Mouse (Mus musculus): Measurements from ENCODE around the gene Gm20388. TPM values are rescaled to one million over a fixed set of nuclear protein-coding genes. Genes with fewer than 3 reads are reported as not detected.
"Not testable (repeated sequence)": the region's sequence is repeated elsewhere in the genome, so short reads cannot be mapped to it uniquely, and the experiment has no call there.

Gene Gm20388
- total RNA-seq, 2 experiments from 2014 or later: 2.2 to 7.6 TPM

- peak within 1 kb of the TSS; percentile 96 for H3K27ac ChIP-seq
- DNase-seq (ENCODE audit: low spot score in 2 of 2): peak; percentile 97 to 99
Observed at GRCm38 (mm10) chr8:123101735-123102685, 3191.4 kb downstream of the Gm20388 start, which contains the start of gene Rpl13. Gene Rpl13 (plus strand): TSS chr8:123102350.

GRCm38 (mm10) chr8:123102855-123103254 lies 3192.2 kb downstream of the Gm20388 start:
- DNase-seq (ENCODE audit: low spot score in 2 of 2): not testable (repeated sequence)
- Histone ChIP-seq H3K27ac (peak overlapping the region; percentile 96), H3K4me3 (peak overlapping the region; percentile 98)

More at GRCm38 (mm10) chr8:123101735-123102685, 3191.4 kb downstream of the Gm20388 start, which contains the start of gene Rpl13:
- H3K4me3 ChIP-seq: peak within 1 kb of the TSS; percentile 98
- TF ChIP-seq CTCF (conservative IDR thresholded peaks at IDR 0.05): no peak; the same call in 1 of the 2 replicates

- peak overlapping the region; percentile 98 for H3K4me3 ChIP-seq
- no peak for DNase-seq (ENCODE audit: low spot score in 2 of 2)
- H3K27ac ChIP-seq: peak overlapping the region; percentile 96; the same call in 1 of the 2 replicates
- TF ChIP-seq CTCF (conservative IDR thresholded peaks at IDR 0.05): no peak
Observed at GRCm38 (mm10) chr8:123103285-123103684, 3192.6 kb downstream of the Gm20388 start.

- TF ChIP-seq CTCF (conservative IDR thresholded peaks at IDR 0.05): no peak
- Histone ChIP-seq H3K4me3 (peak overlapping the region; percentile 98), H3K27ac (peak overlapping the region; percentile 96; the same call in 1 of the 2 replicates)
- no peak for DNase-seq (ENCODE audit: low spot score in 2 of 2)
Observed at GRCm38 (mm10) chr8:123104046-123104767, 3193.6 kb downstream of the Gm20388 start.

- Histone ChIP-seq H3K4me3 (no peak overlapping the region), H3K27ac (no peak overlapping the region)
- peak; percentile 77 for TF ChIP-seq CTCF (conservative IDR thresholded peaks at IDR 0.05)
- no peak for DNase-seq (ENCODE audit: low spot score in 2 of 2)
Observed at GRCm38 (mm10) chr8:123105553-123106326, 3195.1 kb downstream of the Gm20388 start.

GRCm38 (mm10) chr8:123106531-123106930 lies 3195.9 kb downstream of the Gm20388 start:
- Histone ChIP-seq H3K4me3 (no peak overlapping the region), H3K27ac (no peak overlapping the region)
- no peak for DNase-seq (ENCODE audit: low spot score in 2 of 2)
- peak; percentile 70 for TF ChIP-seq CTCF (conservative IDR thresholded peaks at IDR 0.05)

GRCm38 (mm10) chr8:123108010-123108409 lies 3197.4 kb downstream of the Gm20388 start:
- peak; percentile 71 for TF ChIP-seq CTCF (conservative IDR thresholded peaks at IDR 0.05)
- no peak overlapping the region for H3K4me3 ChIP-seq
- no peak for DNase-seq (ENCODE audit: low spot score in 2 of 2)
- H3K27ac ChIP-seq: no peak overlapping the region

GRCm38 (mm10) chr8:123108953-123109352 lies 3198.3 kb downstream of the Gm20388 start:
- DNase-seq (ENCODE audit: low spot score in 2 of 2): no peak
- no peak overlapping the region for H3K27ac ChIP-seq
- no peak for TF ChIP-seq CTCF (conservative IDR thresholded peaks at IDR 0.05)

GRCm38 (mm10) chr8:123110649-123111048 lies 3200.0 kb downstream of the Gm20388 start:
- TF ChIP-seq CTCF (conservative IDR thresholded peaks at IDR 0.05): peak; percentile 83
- Histone ChIP-seq H3K4me3 (no peak overlapping the region), H3K27ac (no peak overlapping the region)
- no peak for DNase-seq (ENCODE audit: low spot score in 2 of 2)

More at GRCm38 (mm10) chr8:123108953-123109352, 3198.3 kb downstream of the Gm20388 start:
- no peak overlapping the region for H3K4me3 ChIP-seq

GRCm38 (mm10) chr8:123112892-123113291 lies 3202.3 kb downstream of the Gm20388 start:
- no peak for TF ChIP-seq CTCF (conservative IDR thresholded peaks at IDR 0.05)
- no peak for DNase-seq (ENCODE audit: low spot score in 2 of 2)
- Histone ChIP-seq H3K4me3 (no peak overlapping the region), H3K27ac (no peak overlapping the region)

- DNase-seq (ENCODE audit: low spot score in 2 of 2): no peak
- H3K27ac ChIP-seq: no peak overlapping the region
- peak; percentile 30 for TF ChIP-seq CTCF (conservative IDR thresholded peaks at IDR 0.05)
- no peak overlapping the region for H3K4me3 ChIP-seq
Observed at GRCm38 (mm10) chr8:123113908-123114469, 3203.3 kb downstream of the Gm20388 start.

- TF ChIP-seq CTCF (conservative IDR thresholded peaks at IDR 0.05): no peak
- no peak for DNase-seq (ENCODE audit: low spot score in 2 of 2)
- Histone ChIP-seq H3K27ac (no peak overlapping the region), H3K4me3 (no peak overlapping the region)
Observed at GRCm38 (mm10) chr8:123114644-123115043, 3204.0 kb downstream of the Gm20388 start.
